Mouse (Mus musculus) cerebellum, adult 11-12 months (tissue): Measurements from ENCODE around the gene Mybpc1.

ENCODE experiments used
- DNase-seq: peaks from one replicate; pipeline ENCODE4 v3.0.0; 2022

Mybpc1 gene

DNA sequence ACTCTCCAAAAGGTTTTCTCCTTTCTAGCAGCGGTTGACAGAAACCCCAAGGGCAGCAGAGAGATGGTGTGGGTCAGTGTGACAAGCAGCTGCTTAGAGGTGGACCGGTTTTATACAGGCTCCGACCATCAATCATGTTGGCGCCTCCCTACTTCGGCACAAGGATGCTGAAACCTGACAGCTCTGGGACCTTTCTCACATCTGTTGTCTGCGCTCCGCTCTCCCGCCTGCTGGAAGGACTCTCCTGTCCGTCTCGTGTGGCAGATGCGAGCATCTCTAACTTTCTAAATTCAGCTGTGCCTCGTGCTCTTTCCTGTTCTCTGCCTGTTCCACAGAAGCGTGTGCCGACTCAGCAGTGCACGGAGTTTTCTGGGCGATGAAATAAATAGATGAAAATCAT, at the start of gene Mybpc1:
Gene Mybpc1 (minus strand): TSS at position 210 of the 400 bp plus-strand sequence.
- DNase-seq, result no peak

DNA sequence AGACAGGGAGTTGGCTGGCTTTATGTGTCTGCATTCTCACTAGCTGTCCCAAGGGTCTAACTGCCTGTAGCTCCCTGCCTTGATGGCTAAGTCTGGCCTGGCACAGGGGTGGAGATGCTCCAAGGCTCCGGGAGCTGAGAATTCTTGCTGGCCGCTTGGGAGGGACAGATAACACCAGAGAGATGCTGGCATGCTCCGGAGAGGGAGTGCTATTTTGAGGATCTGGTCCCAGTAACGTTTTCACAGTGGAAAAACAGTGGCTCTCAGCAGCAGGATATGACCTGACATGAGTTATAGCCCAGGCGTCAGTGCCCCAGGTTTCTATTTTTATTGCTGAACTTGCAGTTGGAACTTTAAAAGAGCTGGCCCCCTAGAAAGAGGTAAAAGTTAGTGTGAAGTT, 40.5 kb upstream of the Mybpc1 start:
- DNase-seq, result no peak

DNA sequence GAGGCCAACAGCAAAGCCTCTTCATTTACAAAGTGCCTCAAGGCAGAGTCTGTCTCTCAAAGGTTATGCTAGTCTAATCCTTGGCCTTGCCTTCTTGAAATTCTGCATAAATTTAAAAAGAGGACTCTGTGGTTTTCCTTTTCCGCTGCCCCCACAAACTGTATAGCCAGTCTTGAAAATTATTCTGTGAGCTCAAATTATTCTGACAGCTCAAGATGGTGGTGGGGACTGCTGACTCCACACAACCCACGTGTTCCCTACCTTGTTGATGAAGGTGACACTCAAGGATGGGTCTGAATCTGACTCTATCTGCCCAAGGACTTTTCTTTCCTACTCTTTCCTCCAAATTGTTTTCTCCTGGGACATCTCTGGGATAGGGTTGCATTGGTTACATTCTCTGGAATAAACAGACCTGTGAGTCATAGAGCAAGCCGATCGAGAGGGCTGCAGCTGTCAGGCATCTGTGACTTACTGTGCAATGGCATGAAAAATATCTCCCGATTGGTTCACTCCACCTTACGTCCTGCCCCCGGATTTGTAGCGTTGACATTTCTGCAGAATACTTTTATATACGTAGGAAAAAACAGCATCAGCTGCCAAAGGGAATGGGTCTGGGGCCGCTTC, 26.5 kb upstream of the Mybpc1 start:
- no peak for DNase-seq

DNA sequence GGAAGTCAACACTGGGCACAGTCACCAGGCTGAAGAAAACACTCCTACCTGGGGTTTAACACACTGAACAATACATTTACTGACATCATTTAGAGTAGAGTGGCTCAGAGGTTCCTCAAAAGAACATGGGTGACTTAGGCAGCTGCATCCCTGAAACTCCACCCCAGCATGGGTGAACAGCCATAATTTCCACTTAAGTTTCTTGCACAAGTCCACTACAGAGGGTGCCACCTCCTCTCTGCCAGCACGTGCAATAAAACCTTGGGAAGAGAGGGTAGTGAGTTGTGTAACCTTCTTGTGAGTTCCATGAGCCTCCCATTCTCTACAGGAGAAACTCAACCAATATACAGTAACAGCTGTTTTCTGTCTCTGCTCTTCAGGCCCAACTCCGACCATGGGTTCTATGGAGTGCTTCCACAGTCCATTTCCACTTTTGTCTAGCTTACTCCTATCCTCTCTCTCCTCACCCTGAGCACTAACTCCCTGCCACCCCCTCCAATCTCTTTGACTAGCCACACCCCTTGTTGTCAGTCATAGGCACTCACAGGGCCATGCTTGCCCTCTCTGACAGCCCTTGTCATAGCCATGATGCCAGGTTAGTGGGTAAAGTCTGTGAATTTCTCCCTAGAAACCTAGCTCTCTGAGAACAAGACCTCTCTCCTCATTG, 25.8 kb upstream of the Mybpc1 start:
- DNase-seq, result no peak

DNA sequence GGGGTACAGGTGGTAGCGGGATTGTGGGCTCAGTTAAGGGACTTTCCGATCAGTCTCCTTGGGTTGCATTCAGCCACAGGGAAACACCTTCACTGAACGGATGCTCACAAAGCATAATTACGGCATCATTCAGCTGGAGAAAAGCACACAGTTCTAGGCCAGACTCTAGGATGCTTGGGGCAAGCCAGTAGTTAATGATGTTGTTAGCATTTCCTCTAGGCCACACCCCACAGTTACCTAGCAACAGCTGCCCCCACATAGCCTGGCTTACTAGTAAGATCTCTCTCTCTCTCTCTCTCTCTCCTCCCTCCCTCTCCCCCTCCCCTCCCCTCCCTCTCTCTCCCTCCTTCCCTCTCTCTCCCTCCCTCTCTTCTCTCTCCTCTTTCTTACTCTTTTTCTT, 22.1 kb upstream of the Mybpc1 start:
- no peak for DNase-seq

DNA sequence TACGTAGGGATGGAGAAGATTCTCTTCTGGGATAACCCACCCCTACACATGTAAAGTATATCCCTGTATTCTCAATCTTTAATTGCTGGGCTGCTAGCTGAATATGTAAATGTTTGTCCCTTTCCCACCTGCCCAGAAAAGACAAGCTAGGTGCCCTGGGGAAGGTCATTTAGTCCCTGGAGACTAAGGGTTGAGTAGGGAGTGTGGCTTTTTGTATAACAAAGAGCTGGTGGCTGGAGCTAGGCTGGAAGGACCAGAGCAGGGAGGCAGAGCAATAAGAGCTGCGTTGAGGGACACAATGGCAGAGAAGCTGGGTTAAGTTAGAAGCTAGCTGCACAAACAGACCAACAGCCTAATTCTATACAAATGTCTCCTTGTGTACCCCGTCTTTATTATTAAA, 21.2 kb upstream of the Mybpc1 start:
- no peak for DNase-seq

DNA sequence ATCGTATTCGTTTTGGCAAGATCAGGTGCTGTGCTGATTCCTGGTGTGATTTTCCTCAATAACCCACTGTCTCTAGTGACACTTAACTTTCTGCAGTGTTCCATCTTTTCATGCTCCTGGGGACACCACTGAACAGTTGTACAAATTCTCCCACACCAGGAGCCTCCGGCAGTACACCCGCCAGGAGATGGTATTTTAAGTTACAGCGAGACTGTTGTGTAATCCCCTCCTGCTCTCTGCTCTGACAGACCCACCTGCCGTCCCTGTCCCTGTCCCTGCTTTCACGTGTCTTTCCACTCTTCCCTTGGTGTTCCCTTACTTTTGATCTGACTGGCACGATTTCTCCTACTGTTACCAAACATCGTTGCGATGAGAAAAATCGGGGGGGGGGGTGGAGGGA, 19.3 kb upstream of the Mybpc1 start:
- DNase-seq, result no peak

DNA sequence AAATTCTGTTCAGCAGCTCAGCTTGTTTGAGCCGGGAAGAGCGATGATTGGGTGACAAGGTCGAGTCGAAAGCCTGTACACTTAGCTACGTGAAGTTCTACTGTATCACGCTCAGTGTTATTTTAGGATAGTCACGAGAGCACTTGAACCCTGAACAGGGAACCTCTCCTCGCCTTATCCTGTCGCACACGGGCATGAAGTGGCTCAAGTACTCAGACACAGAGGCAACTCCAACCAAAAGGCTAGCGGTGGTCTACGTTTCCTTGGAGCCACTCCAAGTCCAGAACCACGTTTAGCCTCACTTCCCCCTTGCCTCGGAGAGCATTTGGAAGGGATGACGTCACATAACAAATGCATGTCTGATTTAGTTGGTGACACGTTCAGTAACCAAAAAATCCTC, 17.7 kb upstream of the Mybpc1 start:
- DNase-seq, result no peak

DNA sequence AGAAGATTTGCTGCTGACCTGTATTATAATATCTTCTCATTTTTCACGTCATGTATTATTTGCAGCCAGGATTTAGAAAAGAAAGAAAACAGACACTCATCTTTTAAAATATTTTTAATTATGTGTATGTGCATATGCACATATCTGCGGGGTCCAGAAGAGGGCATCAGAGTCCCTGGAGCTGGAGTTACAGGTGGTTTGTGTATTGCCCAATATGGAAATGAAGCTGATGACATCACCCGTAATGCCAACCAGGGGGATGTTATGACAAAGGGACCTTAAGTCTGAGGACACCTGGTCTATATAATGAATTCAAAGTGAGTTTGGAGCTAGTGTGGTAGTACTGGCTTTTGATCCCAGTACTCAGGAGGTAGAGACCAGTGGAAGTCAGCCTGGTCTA, 15.9 kb upstream of the Mybpc1 start:
- DNase-seq, result no peak

DNA sequence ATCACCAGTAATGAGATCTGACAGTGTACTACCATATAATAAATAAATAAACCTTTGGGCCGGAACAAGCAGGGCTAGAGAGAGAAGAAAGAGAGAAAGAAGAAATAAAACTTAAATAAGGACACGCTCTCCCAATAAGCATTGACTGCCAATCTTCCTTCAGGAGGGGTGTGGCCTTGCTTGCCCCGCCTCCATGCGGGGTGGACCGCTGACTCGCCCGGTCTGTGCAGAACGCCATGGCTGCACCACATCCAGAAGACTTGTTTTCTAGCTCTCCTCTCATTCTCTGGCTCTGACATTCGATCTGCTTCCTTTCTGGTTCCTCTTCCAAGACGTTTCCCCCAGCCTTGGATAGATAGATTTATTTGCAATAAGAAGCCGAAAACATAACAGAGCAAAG, 8.1 kb upstream of the Mybpc1 start:
- no peak for DNase-seq

DNA sequence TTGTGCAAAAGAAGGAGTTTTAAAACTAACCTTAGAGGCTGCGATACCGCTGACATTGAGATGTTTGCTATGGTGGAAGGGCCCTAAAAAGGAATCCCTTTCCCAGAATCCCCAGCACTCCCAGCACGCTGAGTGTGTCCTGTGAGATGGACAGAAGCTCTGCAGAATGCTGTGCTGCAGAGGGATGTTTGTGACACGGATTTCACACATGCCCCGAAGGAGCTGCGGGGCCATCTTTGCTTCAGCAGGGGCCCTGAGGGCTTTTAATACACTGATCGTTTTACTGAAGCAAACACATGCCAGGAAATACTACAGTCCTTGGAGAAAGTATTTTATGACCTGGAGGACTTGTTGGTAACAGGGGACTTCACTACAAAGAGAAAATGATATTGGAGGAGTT, 1.7 kb upstream of the Mybpc1 start:
- no peak for DNase-seq

DNA sequence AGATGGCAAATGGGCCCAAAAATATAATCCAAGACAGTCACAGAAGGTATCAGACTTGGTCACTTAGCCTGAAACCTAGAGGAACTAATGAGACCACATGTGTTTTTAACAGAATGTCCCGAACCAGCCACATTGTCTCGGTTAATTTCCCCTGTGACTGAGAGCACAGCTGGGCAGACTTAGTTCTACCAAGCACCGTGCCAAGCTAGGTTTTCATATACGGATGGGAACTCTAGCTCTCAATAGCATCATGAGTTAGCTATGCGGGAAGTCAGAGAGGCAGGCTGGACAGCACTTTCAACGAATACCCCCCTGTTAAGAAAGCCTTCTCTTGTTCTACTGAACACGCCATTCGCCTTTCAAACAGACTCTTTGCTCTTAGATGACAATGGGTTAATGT, 1.1 kb upstream of the Mybpc1 start:
- no peak for DNase-seq

DNA sequence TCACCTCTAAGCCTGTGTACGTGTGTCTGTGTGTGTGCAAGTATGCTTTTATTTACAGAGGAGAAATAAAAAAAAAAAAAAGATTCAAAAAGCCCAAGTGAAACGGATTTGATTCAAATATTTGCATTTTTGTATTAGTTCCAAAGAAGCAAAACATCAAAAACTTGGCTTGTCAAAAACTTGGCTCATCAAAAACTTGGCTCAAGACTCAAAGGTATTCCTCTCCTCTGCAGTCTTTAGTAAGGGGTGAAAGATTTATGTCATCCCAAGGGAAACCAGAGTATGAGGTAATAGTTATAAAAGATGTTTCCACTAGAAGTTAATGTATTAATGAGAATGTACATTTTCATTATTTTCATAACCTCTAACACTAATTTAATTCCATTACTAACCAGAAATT, 1.2 kb downstream of the Mybpc1 start:
- DNase-seq, result no peak

DNA sequence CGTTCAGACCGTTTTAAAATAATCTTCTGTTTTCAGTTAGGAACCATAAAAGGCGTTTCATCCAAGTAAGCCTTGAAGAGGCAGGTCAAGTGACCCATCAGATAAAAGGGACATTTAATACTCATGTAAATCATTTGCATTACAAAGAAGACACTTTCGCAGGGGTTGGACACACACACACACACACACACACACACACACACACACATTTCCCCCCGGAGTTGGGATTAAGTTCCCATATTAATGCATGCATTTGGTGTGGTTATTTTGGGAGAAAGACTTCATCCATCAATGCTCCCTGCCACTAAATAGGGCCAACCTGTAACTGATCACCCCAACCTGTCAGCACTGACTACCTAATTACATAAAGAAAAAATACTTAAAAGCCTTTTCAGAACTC, 1.7 kb downstream of the Mybpc1 start:
- DNase-seq, result no peak

DNA sequence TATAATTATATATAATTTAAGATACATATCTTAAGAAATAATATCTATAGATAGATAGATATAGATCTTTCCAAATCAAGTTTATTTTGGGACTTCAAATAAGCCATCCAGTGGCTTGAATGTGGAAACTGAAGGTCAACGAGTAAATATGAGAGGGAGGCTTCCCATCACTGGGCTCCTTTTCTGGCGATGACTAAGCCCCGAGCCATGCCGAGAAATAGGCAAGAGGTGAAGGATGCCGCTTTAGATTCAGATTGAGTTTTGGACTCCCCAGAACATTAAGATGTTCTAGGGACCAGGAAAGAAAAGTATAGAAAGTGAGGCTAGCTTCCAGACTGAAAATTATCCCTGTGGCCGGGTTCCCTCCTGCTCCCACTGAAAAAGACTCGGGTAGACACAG, 4.4 kb downstream of the Mybpc1 start:
- DNase-seq, result no peak

DNA sequence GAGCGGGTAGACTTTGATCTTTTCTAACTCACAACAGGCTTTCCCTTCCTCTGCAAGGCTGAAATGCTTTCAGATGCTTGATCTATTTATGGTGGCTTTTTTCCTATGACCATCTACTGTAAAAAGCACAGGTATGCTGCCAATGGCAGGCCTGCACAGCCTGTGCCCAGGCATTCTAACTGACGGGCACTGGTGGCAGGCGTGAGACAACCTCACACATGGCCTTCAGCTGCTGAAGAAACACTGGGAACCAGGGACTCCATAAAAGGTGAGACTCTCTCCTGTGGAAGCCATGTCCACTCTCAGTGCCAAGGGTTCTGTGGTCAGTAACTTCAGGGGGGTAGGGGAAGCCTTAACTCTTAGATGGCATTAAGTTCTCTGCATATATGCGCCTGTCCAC, 12.6 kb downstream of the Mybpc1 start:
- no peak for DNase-seq

DNA sequence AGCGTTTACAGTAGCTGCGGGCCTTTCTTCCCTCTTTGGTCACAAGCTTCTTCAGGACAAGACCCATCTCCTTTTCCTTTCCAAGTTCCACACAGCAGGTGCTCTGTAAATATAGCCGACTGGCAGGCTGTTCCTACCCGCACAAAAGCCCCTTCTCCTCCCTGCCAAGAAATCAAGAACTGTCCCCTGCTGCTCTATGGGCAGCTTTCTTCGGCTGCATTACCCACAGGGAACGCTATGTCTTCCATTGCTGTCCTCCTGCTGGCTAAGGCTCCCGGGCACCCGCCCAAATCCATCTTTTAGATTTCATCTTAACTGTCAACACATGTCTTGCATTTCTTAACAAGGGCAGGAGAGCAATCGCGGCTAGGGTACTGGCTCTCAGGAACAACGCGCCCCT, 13.9 kb downstream of the Mybpc1 start:
- peak; percentile 56 for DNase-seq

DNA sequence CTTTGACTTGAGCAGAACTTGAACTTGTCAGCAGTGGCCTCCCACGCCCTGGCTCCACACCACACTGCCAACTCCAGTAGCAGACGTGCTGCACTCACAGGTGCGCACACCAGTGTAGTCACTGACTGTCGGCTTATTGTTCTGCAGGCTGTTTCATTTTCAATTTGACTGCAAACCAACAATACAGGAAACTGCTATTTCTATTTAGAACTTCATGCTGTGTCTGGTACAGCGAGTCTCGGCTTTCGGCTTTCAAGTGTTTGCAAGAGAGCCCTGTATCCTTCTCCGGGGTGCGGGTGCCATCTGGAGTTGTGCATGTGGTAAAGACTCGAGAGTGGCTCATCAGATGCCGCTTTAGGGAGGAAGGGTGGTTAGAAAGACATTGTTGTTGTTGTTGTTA, 20.5 kb downstream of the Mybpc1 start:
- DNase-seq, result no peak

DNA sequence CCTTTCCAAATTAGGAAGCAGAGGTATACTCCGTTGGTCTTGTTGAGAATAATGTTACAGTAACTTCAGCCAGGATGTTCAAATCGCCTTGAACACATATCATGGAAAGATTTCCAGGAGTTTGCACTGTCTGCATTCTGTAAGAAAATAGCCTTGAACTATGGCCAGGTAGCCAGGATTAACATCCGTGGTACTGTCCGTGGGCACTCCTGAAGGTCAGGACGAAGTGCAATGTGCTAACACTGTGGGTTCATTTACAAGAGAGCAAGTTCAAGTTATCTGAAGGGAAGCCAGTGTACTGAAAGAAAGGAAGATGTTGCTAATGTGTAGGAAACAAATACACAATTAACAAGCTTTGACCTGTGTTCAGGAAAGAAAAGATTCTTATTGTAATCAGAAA, 24.2 kb downstream of the Mybpc1 start:
- DNase-seq, result no peak

DNA sequence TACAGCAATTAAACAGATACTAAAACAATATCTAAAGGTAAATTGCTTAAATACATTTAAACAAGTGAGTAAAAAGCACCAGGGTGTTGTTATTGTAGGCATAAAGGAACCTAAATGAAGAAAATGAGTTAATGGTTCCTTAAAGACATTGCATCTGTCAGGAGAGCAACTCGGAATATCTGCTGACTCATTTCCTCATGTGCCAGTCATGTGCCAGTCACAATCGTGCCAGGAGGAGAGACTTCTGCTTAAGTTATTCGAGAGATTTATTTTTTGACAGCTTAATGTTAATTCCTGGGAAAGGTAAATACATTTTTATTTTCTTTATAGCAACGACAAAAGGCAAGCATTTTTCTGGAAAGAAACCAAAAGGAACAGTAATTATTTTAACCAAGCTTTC, 26.3 kb downstream of the Mybpc1 start:
- no peak for DNase-seq

DNA sequence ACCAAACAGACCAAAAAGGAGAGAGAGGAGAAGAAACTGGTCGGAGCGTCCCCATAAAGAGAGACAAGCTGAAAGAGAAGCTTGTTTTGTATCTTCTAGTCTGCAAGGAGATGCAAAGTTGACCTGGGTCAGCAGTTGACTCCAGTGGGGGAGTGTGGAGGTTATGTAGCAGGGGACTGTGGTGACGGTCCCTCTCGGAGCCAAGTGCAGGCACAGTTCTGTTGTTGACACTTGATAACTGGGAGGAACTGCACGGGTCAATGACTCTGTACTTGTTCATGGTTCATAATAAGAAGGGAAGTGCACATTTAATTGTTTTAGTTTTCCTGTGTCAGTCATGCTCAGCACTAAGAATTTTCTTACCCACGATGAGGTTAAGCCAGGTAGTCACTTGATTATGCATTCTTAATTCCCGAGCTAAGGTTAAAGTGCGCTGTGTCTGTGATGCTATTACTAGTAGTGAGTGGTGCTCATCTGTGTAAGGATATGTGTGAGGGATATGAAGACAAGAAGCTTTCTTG, 30.8 kb downstream of the Mybpc1 start:
- DNase-seq, result no peak

DNA sequence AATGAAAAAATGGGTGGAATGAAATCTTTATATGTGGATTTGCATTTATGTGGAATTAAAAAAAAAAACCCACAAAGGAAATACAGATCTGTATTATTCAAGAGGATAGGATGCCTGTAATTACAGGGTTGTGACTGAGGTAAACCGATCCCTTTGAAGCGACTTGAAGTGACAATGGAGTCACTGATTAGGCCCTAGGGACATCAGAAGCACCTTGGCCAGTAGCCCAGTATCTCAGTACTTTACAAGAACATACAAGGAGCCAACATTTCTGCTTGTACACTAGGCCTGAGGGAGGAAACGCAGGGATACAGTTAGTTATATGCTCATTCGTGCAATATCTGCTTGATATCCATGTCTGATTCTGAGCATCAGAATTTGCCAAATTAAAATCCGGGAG, 32.8 kb downstream of the Mybpc1 start:
- no peak for DNase-seq

DNA sequence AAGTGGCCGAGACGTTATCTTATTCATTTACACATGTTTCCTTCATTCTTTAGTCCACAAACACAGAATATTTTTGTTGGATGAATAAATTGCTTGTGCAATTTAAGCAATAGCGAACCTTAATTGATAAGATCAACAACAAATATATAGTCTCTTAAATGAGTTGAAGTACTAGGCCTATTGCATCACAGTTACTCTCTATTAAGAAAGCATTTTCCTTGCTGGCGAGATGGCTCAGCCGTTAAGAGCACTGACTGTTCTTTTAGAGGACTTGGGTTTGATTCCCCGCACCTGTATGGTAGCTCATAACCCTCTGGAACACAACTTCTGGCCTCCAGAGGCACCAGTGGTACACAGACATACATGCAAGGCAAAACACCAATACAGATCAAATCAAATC, 47.9 kb downstream of the Mybpc1 start:
- no peak for DNase-seq

DNA sequence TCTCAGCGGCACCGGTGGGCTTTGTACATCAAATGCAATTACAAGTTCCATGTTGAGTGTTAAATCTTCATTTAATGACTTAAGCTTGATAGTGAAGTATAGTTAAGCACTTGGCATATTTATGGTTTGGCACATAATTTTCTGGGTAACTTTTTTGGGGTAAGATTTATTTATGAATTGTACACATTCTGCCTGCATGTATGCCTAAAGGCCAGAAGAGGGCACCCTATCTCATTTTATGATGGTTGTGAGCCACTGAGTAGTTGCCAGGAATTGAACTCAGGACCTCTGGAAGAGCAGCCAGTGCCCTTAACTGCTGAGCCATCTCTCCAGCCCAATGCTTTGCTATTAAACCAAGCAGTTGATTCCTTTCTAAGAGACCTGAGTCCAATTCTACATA, 52.2 kb downstream of the Mybpc1 start:
- no peak for DNase-seq

DNA sequence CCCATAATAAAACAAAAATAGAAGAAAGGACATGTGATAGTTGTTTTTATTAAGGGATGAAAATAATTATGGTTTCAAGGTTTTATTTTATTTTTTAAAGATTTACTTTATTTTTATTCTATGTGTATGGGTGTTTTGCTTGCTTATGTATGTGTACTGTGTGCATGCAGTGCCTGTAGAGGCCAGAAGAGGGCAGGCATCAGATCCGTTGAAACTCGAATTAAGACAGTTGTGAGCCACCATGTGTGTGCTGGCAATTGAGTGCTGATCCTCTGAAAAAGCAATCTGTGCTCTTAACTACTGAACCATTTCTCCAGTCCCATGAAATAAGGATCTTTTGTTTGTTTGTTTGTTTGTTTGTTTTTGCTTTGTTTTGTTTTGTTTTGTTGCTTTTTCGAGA, 54.7 kb downstream of the Mybpc1 start:
- no peak for DNase-seq
